In genomic region chr14:47276637-47277393, GRCm38 (mm10) we compare ENCODE assay signal across 8 mouse cellular contexts. TPM values are rescaled to one million over a fixed set of nuclear protein-coding genes. Genes with fewer than 3 reads are reported as not detected.
A peak's percentile ranks its signal among the peaks of the same experiment; 100 is the strongest.
DNase-seq lines count a peak whose midpoint lies in the region; ATAC-seq and TF ChIP-seq lines count a peak whose summit lies in the region.

Wdhd1 (minus strand) TSS chr14:47276857.
Socs4 (plus strand) TSS chr14:47276931.

- H3K27me3 ChIP-seq in E14TG2a.4 (ENCODE audit: insufficient read depth, low read length): no peaks in the 10 kb centered on the region
- H3K27me3 ChIP-seq in forebrain, embryonic 13.5 days: no peaks in the 10 kb centered on the region
- no peaks in the 10 kb centered on the region for H3K27me3 ChIP-seq in liver, postnatal 0 days (ENCODE audit: insufficient read depth, low read length)
- H3K27me3 ChIP-seq in neural tube, embryonic 14.5 days (ENCODE audit: control insufficient read depth, insufficient read depth, low read length): no peaks in the 10 kb centered on the region

- WGBS in forebrain, embryonic 13.5 days: under 1% methylated on average over 75 of the region's 77 CpGs
- under 1% methylated on average over 77 of the region's 77 CpGs for WGBS in large intestine, adult 2 months
- WGBS in liver, postnatal 0 days (ENCODE audit: insufficient replicate concordance): under 1% methylated on average over 74 of the region's 77 CpGs
- under 1% methylated on average over 74 of the region's 77 CpGs for WGBS in neural tube, embryonic 14.5 days

- peak within 1 kb of the TSS; percentile 90 for H3K27ac ChIP-seq in forebrain, embryonic 13.5 days
- H3K27ac ChIP-seq in liver, postnatal 0 days (ENCODE audit: low read depth): peak within 1 kb of the TSS; percentile 95
- peak within 1 kb of the TSS; percentile 90 for H3K27ac ChIP-seq in neural tube, embryonic 14.5 days (ENCODE audit: low read depth, low read length)

- ATAC-seq in forebrain, embryonic 13.5 days: peak; percentile 98
- ATAC-seq in liver, postnatal 0 days: peak; percentile 97
- peak; percentile 97 for ATAC-seq in neural tube, embryonic 14.5 days (ENCODE audit: low read depth)

- no peak for TF ChIP-seq EP300 in liver, postnatal 0 days (IDR thresholded peaks at IDR 0.05; ENCODE audit: low read depth)

- peak; percentile 91 for DNase-seq in c-Kit-positive CD71-positive TER-119-positive erythroid progenitor cells, embryonic 14.5 days (ENCODE audit: low spot score)
- DNase-seq in heart, postnatal 10 days: peak; percentile 97
- DNase-seq in large intestine, adult 2 months (ENCODE audit: low read depth, low spot score): peak; percentile 69
- DNase-seq in liver, postnatal 0 days: peak; percentile 96
- DNase-seq in testis, postnatal 10 days (ENCODE audit: low spot score): peak; percentile 95

- peak within 1 kb of the TSS; percentile 77 for H3K4me2 ChIP-seq in forebrain, embryonic 13.5 days
- H3K4me2 ChIP-seq in liver, postnatal 0 days (ENCODE audit: low read depth, low read length): peak within 1 kb of the TSS; percentile 77
- peak within 1 kb of the TSS; percentile 79 for H3K4me2 ChIP-seq in neural tube, embryonic 14.5 days (ENCODE audit: low read depth, low read length)

- H3K9ac ChIP-seq in forebrain, embryonic 13.5 days: peak within 1 kb of the TSS; percentile 86
- peak within 1 kb of the TSS; percentile 82 for H3K9ac ChIP-seq in liver, postnatal 0 days (replicated peaks)
- H3K9ac ChIP-seq in neural tube, embryonic 14.5 days (replicated peaks; ENCODE audit: low read depth, low read length): peak within 1 kb of the TSS; percentile 59

- peak within 1 kb of the TSS; percentile 96 for H3K4me3 ChIP-seq in E14TG2a.4 (replicated peaks; ENCODE audit: low read length)
- H3K4me3 ChIP-seq in forebrain, embryonic 13.5 days: peak within 1 kb of the TSS; percentile 88
- peak within 1 kb of the TSS; percentile 80 for H3K4me3 ChIP-seq in liver, postnatal 0 days (ENCODE audit: low read depth, low read length)
- peak within 1 kb of the TSS; percentile 55 for H3K4me3 ChIP-seq in neural tube, embryonic 14.5 days (ENCODE audit: low read depth, low read length)

- peaks cover 12% of the 10 kb centered on the region for H3K4me1 ChIP-seq in E14TG2a.4 (replicated peaks; ENCODE audit: low read depth, low read length)
- peaks cover 24% of the 10 kb centered on the region for H3K4me1 ChIP-seq in forebrain, embryonic 13.5 days
- peaks cover 10% of the 10 kb centered on the region for H3K4me1 ChIP-seq in liver, postnatal 0 days (ENCODE audit: insufficient read depth)
- H3K4me1 ChIP-seq in neural tube, embryonic 14.5 days (ENCODE audit: control insufficient read depth, insufficient read depth, low read length): peaks cover 13% of the 10 kb centered on the region

- no peaks in the 10 kb centered on the region for H3K9me3 ChIP-seq in E14TG2a.4 (ENCODE audit: low read length)
- no peaks in the 10 kb centered on the region for H3K9me3 ChIP-seq in forebrain, embryonic 13.5 days (replicated peaks)
- H3K9me3 ChIP-seq in liver, postnatal 0 days (ENCODE audit: low read length): no peaks in the 10 kb centered on the region
- no peaks in the 10 kb centered on the region for H3K9me3 ChIP-seq in neural tube, embryonic 14.5 days (ENCODE audit: control insufficient read depth, low read length)

- intact Hi-C loops in heart, postnatal 10 days (cut with DNase I): loop anchor here (5.0 kb wide), 1 partner anchor 120 kb away; no protein-coding TSS in a partner anchor

- H3K36me3 ChIP-seq in E14TG2a.4 (ENCODE audit: insufficient read depth, low read length): peaks cover 37% of the 10 kb centered on the region
- peaks cover 4% of the 10 kb centered on the region; the same call in 1 of the 2 replicates for H3K36me3 ChIP-seq in forebrain, embryonic 13.5 days (ENCODE audit: poor library complexity, severe bottlenecking)
- H3K36me3 ChIP-seq in liver, postnatal 0 days (replicated peaks; ENCODE audit: insufficient read depth, low read length): peaks cover 26% of the 10 kb centered on the region
- 0 out of 2 replicates have a peak, but pooled peaks cover 2% of the 10 kb centered on the region for H3K36me3 ChIP-seq in neural tube, embryonic 14.5 days (ENCODE audit: control insufficient read depth, insufficient read depth, low read length)

- TF ChIP-seq CTCF in E14TG2a.4 (conservative IDR thresholded peaks at IDR 0.05; ENCODE audit: low read length): no peak
- TF ChIP-seq CTCF in liver, postnatal 0 days (IDR thresholded peaks at IDR 0.05; ENCODE audit: low read depth): peak; percentile 35

RNA-seq across cellular contexts. Expression of gene Wdhd1, which starts in this region (rescaled TPM):
- polyA plus RNA-seq in forebrain, embryonic 13.5 days (2015; fragmentation: Nextera tagmentation; extraction: Ambion mirVana): 30.2 and 33.9 TPM in 2 replicates
- total RNA-seq in heart, postnatal 10 days (2021): 1 to 10 TPM; 3.9 to 5.3 TPM
- polyA plus RNA-seq in large intestine, adult 2 months (2012; rRNA removed): 3.3 and 4.6 TPM in 2 replicates
- 10.1 and 13.7 TPM in 2 replicates for polyA plus RNA-seq in liver, postnatal 0 days (2015; fragmentation: Nextera tagmentation; extraction: Ambion mirVana)
- 13.9 and 15.5 TPM in 2 replicates for polyA plus RNA-seq in neural tube, embryonic 14.5 days (2014; fragmentation: Nextera tagmentation; extraction: Ambion mirVana)

RNA-seq across cellular contexts. Expression of gene Socs4, which starts in this region (rescaled TPM):
- 4.5 and 4.9 TPM in 2 replicates for polyA plus RNA-seq in forebrain, embryonic 13.5 days (2015; fragmentation: Nextera tagmentation; extraction: Ambion mirVana)
- total RNA-seq in heart, postnatal 10 days (2021): 10 to 100 TPM; 16.5 to 18.6 TPM
- 3.2 and 6.0 TPM in 2 replicates for polyA plus RNA-seq in large intestine, adult 2 months (2012; rRNA removed)
- polyA plus RNA-seq in liver, postnatal 0 days (2015; fragmentation: Nextera tagmentation; extraction: Ambion mirVana): 1.7 and 1.9 TPM in 2 replicates
- polyA plus RNA-seq in neural tube, embryonic 14.5 days (2014; fragmentation: Nextera tagmentation; extraction: Ambion mirVana): 3.2 and 4.0 TPM in 2 replicates

Comparison
In these comparisons a context has a peak if more than half of its experiments do, and no peak if none do; other contexts are left out.
1. Peak in every context shown above with its lines: DNase-seq, ATAC-seq, H3K4me3 ChIP-seq and H3K27ac ChIP-seq.